Mouse (Mus musculus) left cerebral cortex, adult 11 months (tissue): Measurements from ENCODE around the gene Pygo1.

Experiments used
- DNase-seq: peaks from one replicate; pipeline ENCODE4 v3.0.0; 2022; ENCODE audit warnings: low spot score

Pygo1 gene

DNA sequence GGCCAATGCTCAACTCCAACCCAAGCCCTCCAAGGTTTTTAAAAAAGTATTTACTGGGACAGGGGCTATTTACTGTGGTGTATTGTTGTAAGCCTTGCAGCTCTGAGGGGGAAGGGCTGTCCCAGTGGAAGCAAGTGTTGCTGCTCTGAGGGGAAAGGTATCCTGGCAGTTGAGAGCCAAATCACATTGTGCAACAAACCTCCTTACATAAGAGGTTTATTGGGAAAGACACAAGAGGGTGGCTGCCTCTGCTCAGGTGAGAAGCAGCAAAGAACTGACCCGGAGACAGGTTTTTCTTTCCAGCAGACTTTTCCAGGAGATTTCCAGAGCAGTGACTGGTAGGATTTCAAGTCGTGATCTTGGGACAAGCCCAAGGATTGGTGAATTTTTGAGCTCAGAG lies 10.9 kb downstream of the Pygo1 start:
- DNase-seq: no peak

DNA sequence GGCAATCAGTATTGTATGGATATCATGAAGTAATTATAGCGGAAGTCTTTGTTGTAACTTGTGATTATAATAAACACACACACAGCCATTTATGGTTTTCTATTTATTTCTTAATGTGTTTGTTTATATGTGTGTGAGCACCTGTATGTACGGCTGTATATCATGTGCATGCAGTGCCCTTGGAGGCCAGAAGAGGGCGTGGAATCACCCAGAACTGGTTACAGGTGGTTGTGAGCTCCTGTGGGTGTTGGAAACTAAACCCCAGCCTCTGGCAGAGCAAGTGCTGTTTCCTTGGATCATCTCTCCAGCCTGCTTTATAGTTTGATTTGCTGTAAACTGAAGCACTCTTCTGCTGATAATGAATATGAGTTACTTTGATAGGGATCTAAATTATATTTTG lies 18.0 kb downstream of the Pygo1 start:
- DNase-seq: no peak

DNA sequence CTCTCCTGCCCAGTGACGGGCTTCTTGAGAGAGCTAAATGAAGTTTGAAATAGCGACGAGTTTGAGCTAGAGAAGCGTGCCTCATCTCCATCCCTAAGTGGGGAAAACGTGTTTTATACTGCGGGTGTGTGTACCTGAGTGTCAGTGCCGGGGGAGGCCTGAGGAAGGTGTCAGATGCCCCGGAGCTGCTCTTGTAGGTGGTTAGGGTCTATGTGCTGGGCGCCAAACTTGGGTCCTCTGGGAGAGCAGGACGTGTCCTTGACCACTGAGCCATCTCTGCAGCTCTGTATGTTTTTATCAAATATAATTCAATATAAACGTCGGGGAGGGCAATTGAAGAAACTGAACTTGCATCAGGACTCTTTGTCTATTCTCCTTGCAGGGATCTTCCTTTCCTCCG lies 18.8 kb downstream of the Pygo1 start:
- no peak for DNase-seq

DNA sequence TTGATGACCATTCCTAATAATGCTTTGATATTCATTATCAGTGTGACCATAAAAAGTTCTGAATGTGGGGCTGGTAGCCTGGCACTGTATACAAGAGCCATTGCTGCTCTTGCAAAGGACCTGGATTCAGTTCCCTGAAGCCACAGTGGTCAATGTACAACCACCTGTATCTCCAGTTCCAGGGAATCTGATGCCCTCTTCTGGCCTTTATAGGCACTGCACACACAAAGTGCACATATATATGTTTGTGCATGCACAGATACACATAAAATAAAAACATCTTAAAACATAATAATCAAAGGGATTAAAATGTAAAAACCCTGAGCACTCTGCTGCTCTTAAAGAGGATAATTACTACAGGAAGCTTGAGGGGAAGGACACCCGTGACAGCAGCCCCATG lies 21.6 kb downstream of the Pygo1 start:
- DNase-seq: no peak

DNA sequence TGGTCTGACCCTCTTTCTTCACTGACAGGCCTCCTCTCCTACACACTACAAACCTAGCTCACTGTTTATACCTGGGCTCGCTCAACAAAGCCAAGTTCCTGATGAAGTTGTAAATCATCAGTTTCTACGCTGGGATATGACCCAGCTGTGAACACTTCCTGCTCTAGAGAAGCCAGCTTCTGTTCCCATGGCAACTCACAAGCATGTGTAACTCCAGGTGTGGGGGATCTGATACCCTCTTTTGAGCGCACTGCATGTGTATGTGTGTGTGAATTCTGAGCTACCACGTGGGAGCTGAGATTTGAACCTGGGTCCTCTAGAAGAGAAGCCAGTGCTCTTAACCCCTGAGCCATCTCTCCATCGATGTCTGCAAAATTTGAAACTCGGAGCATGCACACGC lies 24.1 kb downstream of the Pygo1 start:
- DNase-seq: no peak

DNA sequence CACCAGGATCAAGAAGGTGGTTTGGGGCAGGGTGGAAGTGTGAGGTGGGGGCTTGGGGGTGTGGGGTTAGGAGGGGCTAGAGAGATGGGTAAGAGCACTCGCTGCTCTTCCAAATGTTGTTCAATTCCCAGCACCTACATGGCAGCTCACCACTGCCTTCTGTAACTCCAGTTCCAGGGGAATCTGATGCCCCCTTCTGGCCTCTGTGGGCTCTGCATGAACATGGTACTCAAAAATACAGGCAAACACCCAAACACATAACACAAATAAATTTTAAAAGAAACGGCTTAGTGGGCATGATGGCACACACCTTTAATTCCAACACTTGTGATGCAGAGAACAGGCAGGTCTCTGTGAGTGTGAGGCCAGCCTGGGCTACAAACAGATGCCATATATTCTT lies 29.3 kb downstream of the Pygo1 start:
- DNase-seq: no peak

DNA sequence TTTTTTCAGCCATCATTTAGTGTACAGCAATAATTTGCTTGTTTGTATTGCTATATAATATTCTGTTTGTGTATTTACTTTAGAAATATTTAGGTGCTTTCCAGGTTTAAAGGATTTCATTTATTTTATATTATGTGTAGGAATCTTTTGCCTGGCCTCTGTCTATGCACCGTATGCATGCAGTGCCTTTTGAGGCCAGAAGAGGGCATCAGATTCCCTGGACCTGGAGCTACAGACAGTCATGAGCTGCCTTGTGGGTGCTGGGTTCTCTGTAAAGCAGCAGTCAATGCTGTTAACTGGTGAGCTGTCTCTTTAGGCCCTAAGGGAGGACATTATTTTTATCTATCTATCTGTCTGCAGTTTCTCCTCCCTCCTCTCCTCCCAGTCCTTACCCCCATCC lies 30.1 kb downstream of the Pygo1 start:
- no peak for DNase-seq

DNA sequence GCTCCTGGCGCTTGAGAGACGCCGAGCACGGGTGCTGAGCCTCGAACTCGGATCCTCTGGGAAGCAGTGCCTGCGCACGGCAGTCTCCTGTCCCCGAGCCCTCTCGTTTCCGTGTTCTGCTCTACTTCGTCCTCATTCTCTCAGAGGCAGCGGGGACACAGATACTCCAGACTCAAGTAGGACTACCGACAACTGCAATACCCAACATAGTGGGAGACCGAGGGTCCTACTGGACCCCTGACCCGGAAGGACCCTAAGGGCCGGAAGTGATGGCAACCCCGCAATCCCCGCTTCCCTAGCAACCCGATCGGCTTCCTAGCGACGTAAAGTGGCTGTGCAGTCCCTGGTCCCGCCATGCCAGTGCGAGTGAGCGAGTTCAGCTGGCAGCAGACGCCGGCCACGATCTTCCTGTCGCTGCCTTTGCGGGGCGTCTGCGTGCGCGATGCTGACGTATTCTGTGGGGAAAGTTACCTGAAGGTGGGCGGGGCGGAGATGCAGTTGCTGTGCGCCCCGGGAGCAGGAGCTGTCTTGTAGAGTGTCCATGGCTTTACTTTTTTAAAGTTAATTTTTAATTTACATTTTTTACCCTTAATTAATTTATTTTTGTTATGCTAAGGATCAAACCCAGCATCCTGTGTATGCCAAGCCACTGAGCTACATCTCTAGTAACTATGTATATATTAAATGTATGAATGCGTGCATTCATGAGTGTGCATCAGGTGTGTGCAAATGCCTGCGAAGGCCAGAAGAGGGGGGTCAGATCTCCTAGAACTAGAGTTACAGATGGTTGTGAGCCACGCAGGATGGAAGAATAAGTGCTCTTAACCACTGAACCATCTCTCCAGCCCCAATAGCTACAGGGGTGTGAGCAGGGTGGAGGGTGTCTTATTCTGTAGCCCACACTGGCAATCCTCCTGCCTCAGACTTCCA lies 33.3 kb downstream of the Pygo1 start, which contains the start of the genes Dyx1c1 and Gm44503:
Gene Dyx1c1 (plus strand): TSS at position 265 of the 930 bp plus-strand sequence.
Gene Gm44503 (plus strand): TSS at position 332 of the 930 bp plus-strand sequence.
- peak; percentile 65 for DNase-seq

DNA sequence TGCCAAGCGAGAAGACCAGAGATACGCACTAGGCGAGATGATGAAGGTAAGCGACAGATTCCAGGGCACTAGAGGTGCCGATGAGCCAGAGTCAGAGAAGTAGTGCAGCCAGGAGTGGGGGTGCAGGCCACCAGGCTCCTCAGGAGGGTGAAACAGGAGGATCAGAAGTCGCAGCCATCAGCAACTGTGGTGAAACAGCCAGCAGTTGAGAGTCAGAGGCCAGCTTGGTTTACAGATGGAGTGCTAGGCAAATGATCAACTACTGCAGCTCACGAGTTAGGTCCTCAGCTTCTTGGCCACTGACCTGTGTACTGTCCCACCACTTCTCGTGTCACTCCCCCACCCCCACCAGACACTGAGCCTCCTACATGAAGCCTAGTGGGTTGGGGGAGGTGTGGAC lies 35.9 kb downstream of the Pygo1 start:
- DNase-seq: no peak

DNA sequence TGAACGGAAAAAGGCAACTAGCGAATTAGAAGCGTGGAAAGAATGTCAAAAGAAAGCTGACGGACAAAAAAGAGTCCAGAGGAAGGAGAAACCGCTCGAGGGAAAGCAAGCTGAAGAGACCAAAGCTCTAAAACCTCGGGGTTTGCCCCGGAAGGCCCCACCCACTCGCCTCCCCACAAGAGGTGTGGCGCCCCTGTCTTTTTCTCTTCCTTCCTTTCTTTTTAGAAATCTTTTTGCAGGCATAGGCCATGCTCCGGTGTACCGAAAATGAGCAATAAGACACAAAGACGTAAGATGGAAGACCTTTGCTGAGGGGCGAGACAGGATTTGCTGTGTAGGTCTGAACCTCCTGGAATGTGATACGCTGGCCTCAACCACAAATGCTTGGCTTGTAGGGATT lies 36.5 kb downstream of the Pygo1 start:
- no peak for DNase-seq

DNA sequence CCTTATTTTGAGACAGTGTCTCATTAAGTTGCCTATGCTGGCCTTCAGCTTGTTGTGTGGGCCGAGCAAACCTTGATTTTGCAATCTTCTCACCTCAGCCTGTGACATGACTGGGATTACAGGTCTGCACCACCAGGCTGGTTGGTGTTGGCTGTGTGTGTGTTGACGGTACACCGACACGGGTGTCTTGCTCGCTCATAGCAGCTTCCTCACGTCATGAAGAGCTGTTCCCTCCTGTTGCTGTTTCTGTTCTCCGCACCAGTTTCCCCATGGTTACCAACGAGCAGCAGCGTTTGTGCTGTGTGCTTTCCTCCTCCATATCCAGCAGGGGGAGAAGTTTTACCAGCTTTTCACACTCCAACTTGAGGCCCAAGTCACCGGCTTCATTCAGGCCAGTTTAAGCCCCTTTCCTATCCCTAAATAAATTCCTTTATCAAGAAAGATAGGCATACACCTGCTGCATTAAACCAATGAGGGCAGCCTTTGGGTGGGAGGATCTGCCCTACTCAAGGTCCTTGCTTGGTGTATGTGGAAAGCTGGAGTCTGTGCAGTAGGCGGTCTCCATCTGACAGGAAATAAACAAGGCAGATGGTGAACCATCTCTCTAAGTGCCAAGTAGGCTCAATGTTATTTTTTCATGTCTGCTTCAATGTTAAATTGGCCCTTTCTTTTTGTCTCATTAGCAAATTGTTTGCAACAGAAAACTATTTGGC lies 43.1 kb downstream of the Pygo1 start:
- DNase-seq: peak; percentile 52

DNA sequence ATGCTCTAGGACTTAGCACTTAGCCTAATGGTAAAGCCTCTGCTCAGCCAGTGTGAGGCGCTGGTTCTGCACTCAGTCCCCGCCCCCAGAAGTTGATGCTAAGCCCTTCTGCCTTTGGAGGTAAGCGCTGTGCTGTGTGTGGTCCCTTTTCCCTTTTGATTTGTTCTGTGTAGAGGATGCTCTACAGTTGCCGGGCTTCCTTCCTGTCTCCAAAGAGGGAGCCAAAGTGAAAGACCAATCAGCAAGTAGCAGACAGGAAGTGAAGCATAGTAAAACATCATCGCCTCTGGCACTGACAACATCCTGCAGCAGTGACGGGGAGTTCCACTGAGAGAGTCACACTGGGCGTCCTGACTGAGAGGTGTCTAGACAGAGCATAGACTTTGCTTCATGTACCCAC lies 44.4 kb downstream of the Pygo1 start:
- DNase-seq: no peak

DNA sequence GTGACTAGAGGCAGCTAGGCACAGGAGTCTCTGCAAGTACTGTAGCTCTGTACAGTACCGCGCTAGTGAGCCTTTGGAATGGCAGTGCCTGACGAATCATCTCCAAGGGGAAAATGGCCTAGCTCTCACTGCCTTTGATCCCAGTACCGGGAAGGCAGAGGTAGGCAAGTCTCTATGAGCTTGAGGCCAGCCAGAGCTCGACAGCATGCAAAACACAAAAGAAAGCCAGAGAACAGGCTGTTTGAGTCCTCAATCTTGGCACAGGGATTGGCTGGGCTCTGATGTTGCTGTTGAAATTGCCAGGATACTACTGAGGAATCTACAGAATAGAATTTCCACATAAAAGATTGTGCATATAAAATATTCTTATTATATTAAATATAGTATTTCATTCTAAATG lies 47.0 kb downstream of the Pygo1 start:
- no peak for DNase-seq

DNA sequence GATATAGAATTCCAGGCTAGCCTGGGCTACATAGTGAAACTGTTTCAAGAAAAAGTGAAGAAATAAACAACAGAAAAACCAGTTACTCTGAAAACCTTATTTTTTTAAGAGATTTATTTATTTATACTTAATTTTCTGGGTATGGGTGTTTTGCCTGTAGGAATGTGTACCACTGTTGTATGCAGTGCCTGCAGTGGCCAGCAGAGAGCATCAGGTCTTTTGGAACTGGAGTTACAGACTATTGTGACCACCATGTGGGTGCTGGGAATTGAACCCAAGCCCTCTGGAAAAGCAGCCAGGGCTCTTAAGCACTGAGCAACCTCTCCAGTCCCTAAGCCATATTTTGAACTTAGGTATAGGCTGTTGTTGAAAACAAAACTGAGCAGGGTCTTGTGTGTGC lies 47.5 kb downstream of the Pygo1 start:
- DNase-seq: no peak

DNA sequence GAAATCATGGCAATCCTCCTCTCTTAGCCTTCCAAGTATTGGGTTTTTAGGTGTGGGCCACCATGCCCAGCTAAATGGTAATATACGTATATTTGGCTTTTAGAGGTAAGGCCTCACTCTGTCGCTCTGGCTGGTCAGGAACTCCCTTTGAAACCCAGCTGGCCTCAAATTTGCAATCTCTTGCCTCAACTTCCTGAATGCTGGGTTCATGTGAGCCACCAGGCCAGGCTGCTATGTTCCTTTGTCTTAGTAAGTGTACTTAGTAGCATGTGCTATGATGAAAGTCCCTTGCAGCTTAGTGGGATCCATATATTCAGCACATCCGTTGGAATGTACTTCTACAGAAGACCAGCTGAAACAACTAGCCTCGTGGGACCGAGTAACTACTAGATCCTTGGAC lies 49.3 kb downstream of the Pygo1 start:
- DNase-seq: no peak

DNA sequence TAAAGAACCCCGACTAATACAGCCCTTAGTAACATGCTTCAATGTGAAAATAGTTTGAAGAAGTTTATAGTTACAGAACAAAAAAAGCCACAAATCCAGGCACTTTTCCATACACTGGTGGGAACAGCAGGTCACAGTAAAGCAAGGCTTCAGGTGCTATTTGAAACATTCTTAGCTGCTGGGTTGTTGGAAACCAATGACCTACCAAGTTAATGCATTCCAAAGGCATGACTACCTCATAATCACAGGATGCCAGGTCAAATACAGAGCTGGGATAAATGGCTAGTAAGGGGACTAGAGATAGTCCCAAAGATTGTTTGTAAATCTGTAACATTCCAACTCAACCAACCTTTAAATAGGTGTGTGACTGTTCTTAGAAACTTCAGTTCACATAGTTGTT lies 49.8 kb downstream of the Pygo1 start:
- DNase-seq: no peak

DNA sequence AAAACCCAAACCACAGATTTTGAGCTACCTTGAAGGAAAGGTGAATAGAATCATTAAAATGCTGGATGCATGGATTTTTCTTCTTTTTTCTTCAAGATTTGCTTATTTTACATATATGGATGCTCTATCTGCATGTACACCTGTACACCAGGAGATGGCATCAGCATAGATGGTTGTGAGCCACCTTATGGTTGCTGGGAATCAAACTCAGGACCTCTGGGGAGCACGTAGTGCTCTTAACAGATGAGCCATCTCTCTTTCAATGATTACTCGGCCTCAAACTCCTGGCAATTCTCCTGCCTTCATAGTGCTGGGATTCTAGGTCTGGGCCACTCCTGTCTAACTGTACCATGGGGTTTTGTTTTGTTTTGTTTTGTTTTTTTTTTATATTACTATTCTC lies 57.6 kb downstream of the Pygo1 start:
- DNase-seq: no peak

DNA sequence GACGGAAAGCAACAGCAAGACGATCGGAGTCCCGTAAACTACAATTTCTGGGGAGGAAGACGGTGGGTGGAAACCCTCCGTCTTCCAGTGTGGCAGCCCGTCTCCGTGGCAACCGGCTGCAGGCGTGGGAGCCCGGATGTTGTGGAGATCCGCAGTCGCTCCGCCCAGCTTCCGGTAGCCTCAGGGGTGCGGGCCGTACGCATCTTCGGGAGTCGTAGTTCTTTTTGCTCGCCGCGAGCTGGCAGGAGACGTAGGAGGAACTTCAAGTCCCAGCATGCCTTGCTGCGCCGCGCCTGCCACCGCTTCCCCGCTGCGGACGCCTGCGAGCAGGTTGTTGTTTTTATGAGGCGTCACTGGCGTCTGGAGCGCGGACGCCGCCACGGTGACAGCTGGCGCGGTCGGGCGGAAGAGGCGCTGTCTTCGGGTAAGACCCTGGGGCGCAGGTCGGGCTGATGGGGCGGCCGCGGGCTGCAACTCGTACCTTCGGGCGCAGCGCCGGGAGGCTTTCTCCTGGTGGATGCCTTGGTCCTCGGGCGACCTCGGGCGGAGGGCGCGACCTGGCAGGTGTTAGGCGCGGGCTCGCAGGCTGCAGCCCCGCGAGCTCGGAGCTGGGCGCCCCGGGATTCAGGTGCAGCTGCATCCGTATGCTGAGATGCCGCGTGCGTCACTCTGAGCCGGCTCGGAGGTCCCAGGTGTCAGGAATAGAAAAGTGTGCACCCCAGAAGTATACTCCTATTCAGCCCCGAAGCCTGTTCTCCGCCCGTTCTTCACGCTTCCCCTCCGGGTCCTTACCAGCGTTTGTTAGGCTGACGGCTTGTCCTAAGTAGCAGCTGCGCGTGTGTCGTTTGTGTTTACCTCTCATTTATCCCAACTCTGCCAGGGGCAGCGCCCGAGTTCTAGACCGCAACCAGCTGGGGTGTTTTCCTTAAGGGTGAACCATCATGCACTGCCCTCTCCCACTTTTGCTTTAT lies 60.1 kb downstream of the Pygo1 start, which contains the start of the genes Ccpg1os and Ccpg1:
Gene Ccpg1os (minus strand): TSS at position 133 of the 971 bp plus-strand sequence.
Gene Ccpg1 (plus strand): TSS at position 180 of the 971 bp plus-strand sequence.
- DNase-seq: peak; percentile 96

DNA sequence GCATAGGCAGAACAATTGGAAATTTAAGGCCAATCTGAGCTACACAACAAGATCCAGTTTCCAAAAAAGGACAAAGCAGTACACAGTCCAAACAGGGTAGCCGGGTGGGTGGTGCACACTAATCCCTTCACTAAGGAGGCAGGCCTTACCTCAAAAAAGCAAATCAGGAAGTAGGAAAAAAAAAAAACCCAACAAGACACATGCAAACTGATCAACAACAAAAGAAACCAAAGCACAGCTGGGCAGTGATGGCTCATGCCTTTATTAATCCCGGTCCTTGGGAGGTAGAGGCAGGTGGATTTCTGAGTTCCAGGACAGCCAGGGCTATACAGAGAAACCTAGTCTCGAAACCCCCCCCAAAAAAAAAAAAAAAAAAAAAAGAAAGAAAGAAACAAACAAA lies 62.3 kb downstream of the Pygo1 start:
- no peak for DNase-seq

DNA sequence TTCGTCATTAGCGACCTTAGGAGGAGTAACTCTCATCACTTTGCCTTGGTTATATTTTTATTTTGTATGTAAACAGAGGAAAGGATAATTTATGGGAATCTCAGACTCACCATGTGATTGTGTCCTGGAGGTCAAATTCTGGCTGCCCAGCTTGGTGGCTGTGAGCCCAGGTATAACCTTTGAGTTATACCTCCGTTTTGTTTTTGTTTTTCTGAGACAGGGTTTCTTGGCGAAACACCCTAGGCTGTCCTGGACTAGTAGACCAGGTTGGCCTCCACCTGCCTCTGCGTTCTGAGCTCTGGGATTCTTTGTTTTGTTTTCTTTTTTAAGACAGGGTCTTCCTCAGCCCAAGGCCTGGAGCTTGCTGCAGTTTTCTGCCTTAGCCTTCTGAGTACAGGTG lies 63.3 kb downstream of the Pygo1 start:
- no peak for DNase-seq

DNA sequence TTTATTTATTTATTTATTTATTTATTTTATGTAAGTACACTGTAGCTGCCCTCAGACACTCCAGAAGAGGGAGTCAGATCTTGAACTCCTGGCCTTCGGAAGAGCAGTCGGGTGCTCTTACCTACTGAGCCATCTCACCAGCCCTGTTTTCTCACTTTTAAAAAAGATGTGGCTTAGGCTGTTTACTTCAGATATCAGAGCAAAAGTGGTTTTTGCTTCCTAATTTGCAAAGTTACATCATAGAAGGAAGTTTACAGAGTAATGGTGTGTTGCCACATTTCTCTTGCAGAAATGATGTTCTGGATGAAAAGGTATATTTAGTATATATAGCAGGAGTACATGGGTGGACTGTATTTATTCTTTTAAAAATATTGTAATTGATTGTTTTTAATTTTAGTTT lies 66.0 kb downstream of the Pygo1 start:
- DNase-seq: no peak

DNA sequence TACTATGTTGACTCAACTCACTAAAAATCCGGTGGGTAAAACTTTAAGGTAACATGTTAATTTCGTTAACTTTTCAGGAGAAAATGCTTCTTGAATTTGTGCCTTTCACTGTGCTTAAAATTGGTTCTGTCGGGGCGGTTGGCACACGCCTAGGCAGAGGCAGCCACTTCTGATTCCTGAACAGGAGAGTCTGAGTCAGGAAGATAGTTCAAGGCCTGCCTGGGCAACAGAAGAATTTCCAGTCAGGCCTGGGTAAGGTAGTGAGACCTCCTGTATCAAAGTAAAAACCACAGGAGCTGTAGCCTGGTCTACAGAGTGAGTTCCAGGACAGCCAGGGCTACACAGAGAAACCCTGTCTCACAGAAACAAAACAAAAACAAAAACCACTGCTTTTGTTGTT lies 67.1 kb downstream of the Pygo1 start:
- DNase-seq: no peak
